Mouse (Mus musculus): Measurements from ENCODE around the gene Ogdh. TPM values are rescaled to one million over a fixed set of nuclear protein-coding genes. Genes with fewer than 3 reads are reported as not detected.

Gene Ogdh
- total RNA-seq, 2 experiments from 2014 or later = 315 to 321 TPM

- no peak for DNase-seq (ENCODE audit: low spot score in 2 of 2)
These were observed 2.2 kb downstream of the Ogdh start for GRCm38 (mm10) chr11:6293601-6294000.

- no peak for DNase-seq (ENCODE audit: low spot score in 2 of 2)
These were observed 3.2 kb downstream of the Ogdh start for GRCm38 (mm10) chr11:6294632-6295031.

- DNase-seq (ENCODE audit: low spot score in 2 of 2) = no peak
These were observed 4.6 kb downstream of the Ogdh start for GRCm38 (mm10) chr11:6296077-6296476.

GRCm38 (mm10) chr11:6299435-6299834, 8.0 kb downstream of the Ogdh start:
- DNase-seq (ENCODE audit: low spot score in 2 of 2) = no peak

GRCm38 (mm10) chr11:6302793-6303192, 11.4 kb downstream of the Ogdh start:
- no peak for DNase-seq (ENCODE audit: low spot score in 2 of 2)

GRCm38 (mm10) chr11:6305943-6306430, 14.6 kb downstream of the Ogdh start:
- DNase-seq (ENCODE audit: low spot score in 2 of 2) = no peak

GRCm38 (mm10) chr11:6308181-6308580, 16.7 kb downstream of the Ogdh start:
- no peak for DNase-seq (ENCODE audit: low spot score in 2 of 2)

- DNase-seq (ENCODE audit: low spot score in 2 of 2) = no peak
These were observed 22.5 kb downstream of the Ogdh start for GRCm38 (mm10) chr11:6313874-6314406.

GRCm38 (mm10) chr11:6316821-6317220, 25.4 kb downstream of the Ogdh start:
- no peak for DNase-seq (ENCODE audit: low spot score in 2 of 2)

GRCm38 (mm10) chr11:6318559-6318958, 27.1 kb downstream of the Ogdh start:
- DNase-seq (ENCODE audit: low spot score in 2 of 2) = no peak

GRCm38 (mm10) chr11:6319374-6319773, 27.9 kb downstream of the Ogdh start:
- DNase-seq (ENCODE audit: low spot score in 2 of 2) = no peak

GRCm38 (mm10) chr11:6322086-6322485, 30.7 kb downstream of the Ogdh start:
- DNase-seq (ENCODE audit: low spot score in 2 of 2) = no peak

GRCm38 (mm10) chr11:6323348-6323747, 31.9 kb downstream of the Ogdh start:
- DNase-seq (ENCODE audit: low spot score in 2 of 2) = no peak

GRCm38 (mm10) chr11:6331256-6331655, 39.8 kb downstream of the Ogdh start:
- DNase-seq (ENCODE audit: low spot score in 2 of 2) = no peak

GRCm38 (mm10) chr11:6332606-6333005, 41.2 kb downstream of the Ogdh start:
- DNase-seq (ENCODE audit: low spot score in 2 of 2) = no peak

GRCm38 (mm10) chr11:6333403-6333802, 42.0 kb downstream of the Ogdh start:
- no peak for DNase-seq (ENCODE audit: low spot score in 2 of 2)

GRCm38 (mm10) chr11:6335321-6335720, 43.9 kb downstream of the Ogdh start:
- no peak for DNase-seq (ENCODE audit: low spot score in 2 of 2)

- no peak for DNase-seq (ENCODE audit: low spot score in 2 of 2)
These were observed 45.3 kb downstream of the Ogdh start for GRCm38 (mm10) chr11:6336689-6337088.

GRCm38 (mm10) chr11:6345956-6346355, 54.5 kb downstream of the Ogdh start:
- DNase-seq (ENCODE audit: low spot score in 2 of 2) = no peak

GRCm38 (mm10) chr11:6346966-6347365, 55.5 kb downstream of the Ogdh start:
- no peak for DNase-seq (ENCODE audit: low spot score in 2 of 2)

GRCm38 (mm10) chr11:6348681-6349200, 57.3 kb downstream of the Ogdh start:
- no peak for DNase-seq (ENCODE audit: low spot score in 2 of 2)

GRCm38 (mm10) chr11:6349586-6349985, 58.2 kb downstream of the Ogdh start:
- DNase-seq (ENCODE audit: low spot score in 2 of 2) = no peak

GRCm38 (mm10) chr11:6355106-6355505, 63.7 kb downstream of the Ogdh start:
- DNase-seq (ENCODE audit: low spot score in 2 of 2) = no peak
